Mouse (Mus musculus): Measurements from ENCODE around the gene L3mbtl4. TPM values are rescaled to one million over a fixed set of nuclear protein-coding genes. Genes with fewer than 3 reads are reported as not detected.

L3mbtl4 gene
- total RNA-seq, 1 experiment: not detected

DNA sequence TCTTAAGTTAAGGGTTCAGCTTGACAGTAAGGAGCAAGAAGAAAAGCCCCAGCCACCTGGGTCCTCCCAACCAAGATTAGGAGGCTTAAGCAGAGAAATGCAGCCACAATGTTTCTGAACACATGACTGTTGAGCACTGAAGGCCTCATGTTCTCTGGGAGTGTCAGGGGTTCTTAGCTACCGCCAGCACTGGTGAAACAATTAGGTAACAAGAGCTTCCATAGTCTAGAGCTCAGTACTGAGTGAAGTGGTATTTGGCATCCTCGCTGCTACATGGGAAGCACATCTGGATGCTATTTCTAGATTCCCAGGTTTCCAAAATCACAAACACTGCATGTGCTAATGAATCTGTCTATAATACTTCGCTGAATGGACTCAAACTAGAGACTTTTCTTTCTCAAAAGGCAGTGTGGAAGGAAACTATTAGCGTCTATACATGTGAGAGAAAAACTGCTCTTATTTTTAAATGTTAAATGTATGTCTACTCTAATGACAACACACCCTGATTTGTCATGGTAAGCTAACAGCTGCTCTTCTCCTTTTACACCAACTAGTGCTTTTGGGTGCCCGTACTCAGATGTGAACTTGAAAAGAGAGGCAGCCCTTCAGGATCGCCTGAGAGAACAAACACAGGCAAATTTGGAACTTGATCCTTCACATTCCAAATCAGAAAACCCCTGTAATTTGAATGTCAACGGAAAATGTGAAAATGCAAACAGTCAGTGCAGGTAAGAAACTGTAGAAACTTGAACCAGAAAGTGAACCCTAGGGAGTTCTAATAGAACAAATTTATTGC lies 356.2 kb downstream of the L3mbtl4 start:
- Histone ChIP-seq H3K4me1 (ENCODE audit: control insufficient read depth in 2 of 2, insufficient read depth in 2 of 2, low read length in 2 of 2, poor library complexity in 1 of 2) (no peaks in the 10 kb centered on the region), H3K27ac (ENCODE audit: insufficient read depth, low read depth, low read length, poor library complexity, severe bottlenecking) (no peak overlapping the region), H3K4me3 (ENCODE audit: insufficient read depth in 1 of 2, low read depth in 1 of 2, low read length in 2 of 2, poor library complexity in 1 of 2, severe bottlenecking in 1 of 2) (no peak overlapping the region), H3K9me3 (ENCODE audit: control insufficient read depth, insufficient read depth, low read depth, low read length) (no peaks in the 10 kb centered on the region), H3K36me3 (ENCODE audit: control insufficient read depth, insufficient read depth, low read length, poor library complexity, severe bottlenecking) (no peaks in the 10 kb centered on the region), H3K9ac (ENCODE audit: insufficient read depth, low read depth, low read length, poor library complexity, severe bottlenecking) (no peak overlapping the region)
- no peak for TF ChIP-seq MAFK (IDR thresholded peaks at IDR 0.05; ENCODE audit: insufficient read depth, low read depth, low read length)
- TF ChIP-seq HCFC1 (IDR thresholded peaks at IDR 0.05; ENCODE audit: borderline replicate concordance, insufficient read depth, low read length): no peak
- no peak for TF ChIP-seq ZC3H11A (IDR thresholded peaks at IDR 0.05; ENCODE audit: borderline replicate concordance, low read depth, low read length)
- no peak for TF ChIP-seq ZNF384 (IDR thresholded peaks at IDR 0.05; ENCODE audit: low read depth, low read length)
- no peak for TF ChIP-seq CHD2 (IDR thresholded peaks at IDR 0.05; ENCODE audit: low read depth, low read length)
- in situ Hi-C loops (cut with MboI; ENCODE audit: low sequenced_read_pairs in 2 of 2, unreplicated experiment in 2 of 2): no loop called here
- DNase-seq (ENCODE audit: low read depth, low spot score): no peak

DNA sequence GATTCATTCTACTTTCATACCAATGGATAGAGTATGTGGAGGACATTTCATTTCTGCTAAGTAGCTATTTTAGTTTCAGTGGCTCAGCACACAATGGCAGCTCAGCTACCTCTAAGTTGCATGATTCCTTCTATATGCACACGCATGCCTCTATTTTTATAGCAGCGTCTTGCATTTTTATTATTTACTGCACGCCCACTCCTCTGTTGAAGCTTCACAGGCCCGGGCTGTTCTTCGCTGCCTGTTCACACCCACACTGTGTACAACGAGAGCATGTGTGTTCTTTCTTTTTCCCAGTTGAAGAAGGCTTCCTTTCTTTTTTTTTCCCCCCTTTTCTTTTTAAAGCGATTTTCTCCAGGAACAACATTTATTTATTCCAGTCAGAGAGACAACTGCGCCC lies 357.8 kb downstream of the L3mbtl4 start:
- H3K4me3 ChIP-seq (ENCODE audit: insufficient read depth in 1 of 2, low read depth in 1 of 2, low read length in 2 of 2, poor library complexity in 1 of 2, severe bottlenecking in 1 of 2): no peak overlapping the region
- no peak for TF ChIP-seq ZC3H11A (IDR thresholded peaks at IDR 0.05; ENCODE audit: borderline replicate concordance, low read depth, low read length)
- no peak overlapping the region for H3K9ac ChIP-seq (ENCODE audit: insufficient read depth, low read depth, low read length, poor library complexity, severe bottlenecking)
- in situ Hi-C loops (cut with MboI; ENCODE audit: low sequenced_read_pairs in 2 of 2, unreplicated experiment in 2 of 2): no loop called here
- no peak for DNase-seq (ENCODE audit: low read depth, low spot score)
- H3K9me3 ChIP-seq (ENCODE audit: control insufficient read depth, insufficient read depth, low read depth, low read length): no peaks in the 10 kb centered on the region
- H3K4me1 ChIP-seq (ENCODE audit: control insufficient read depth in 2 of 2, insufficient read depth in 2 of 2, low read length in 2 of 2, poor library complexity in 1 of 2): no peaks in the 10 kb centered on the region
- H3K27ac ChIP-seq (ENCODE audit: insufficient read depth, low read depth, low read length, poor library complexity, severe bottlenecking): no peak overlapping the region
- no peaks in the 10 kb centered on the region for H3K36me3 ChIP-seq (ENCODE audit: control insufficient read depth, insufficient read depth, low read length, poor library complexity, severe bottlenecking)

DNA sequence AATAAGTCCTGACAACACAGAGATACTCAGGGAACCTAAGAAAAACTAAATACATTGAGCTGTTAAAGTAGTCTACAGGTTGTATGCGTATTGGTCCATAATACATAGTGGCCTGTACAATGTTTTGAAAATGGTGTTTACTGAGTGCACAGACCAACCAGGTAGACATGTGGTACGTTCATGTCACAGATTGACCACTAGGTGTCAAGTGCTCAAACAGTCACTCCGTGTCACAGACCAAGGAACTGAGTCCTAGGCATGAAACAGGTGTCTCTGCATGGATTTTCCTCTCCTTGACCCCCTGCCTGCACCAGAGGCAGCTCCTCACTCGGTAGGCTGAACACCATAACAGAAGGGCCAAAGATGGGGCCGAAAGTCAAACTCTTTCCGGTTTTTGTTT lies 366.6 kb downstream of the L3mbtl4 start:
- in situ Hi-C loops (cut with MboI; ENCODE audit: low sequenced_read_pairs in 2 of 2, unreplicated experiment in 2 of 2): no loop called here
- no peak for DNase-seq (ENCODE audit: low read depth, low spot score)
- H3K9ac ChIP-seq (ENCODE audit: insufficient read depth, low read depth, low read length, poor library complexity, severe bottlenecking): no peak overlapping the region
- H3K36me3 ChIP-seq (ENCODE audit: control insufficient read depth, insufficient read depth, low read length, poor library complexity, severe bottlenecking): no peaks in the 10 kb centered on the region
- H3K9me3 ChIP-seq (ENCODE audit: control insufficient read depth, insufficient read depth, low read depth, low read length): no peaks in the 10 kb centered on the region
- no peak for TF ChIP-seq MAFK (IDR thresholded peaks at IDR 0.05; ENCODE audit: insufficient read depth, low read depth, low read length)
- no peak for TF ChIP-seq HCFC1 (IDR thresholded peaks at IDR 0.05; ENCODE audit: borderline replicate concordance, insufficient read depth, low read length)
- no peak for TF ChIP-seq CHD2 (IDR thresholded peaks at IDR 0.05; ENCODE audit: low read depth, low read length)
- TF ChIP-seq ZNF384 (IDR thresholded peaks at IDR 0.05; ENCODE audit: low read depth, low read length): no peak
- no peak for TF ChIP-seq ZC3H11A (IDR thresholded peaks at IDR 0.05; ENCODE audit: borderline replicate concordance, low read depth, low read length)
- H3K4me3 ChIP-seq (ENCODE audit: insufficient read depth in 1 of 2, low read depth in 1 of 2, low read length in 2 of 2, poor library complexity in 1 of 2, severe bottlenecking in 1 of 2): no peak overlapping the region
- no peak overlapping the region for H3K27ac ChIP-seq (ENCODE audit: insufficient read depth, low read depth, low read length, poor library complexity, severe bottlenecking)
- no peaks in the 10 kb centered on the region for H3K4me1 ChIP-seq (ENCODE audit: control insufficient read depth in 2 of 2, insufficient read depth in 2 of 2, low read length in 2 of 2, poor library complexity in 1 of 2)

- Histone ChIP-seq H3K36me3 (ENCODE audit: control insufficient read depth, insufficient read depth, low read length, poor library complexity, severe bottlenecking) (no peaks in the 10 kb centered on the region), H3K4me3 (ENCODE audit: insufficient read depth in 1 of 2, low read depth in 1 of 2, low read length in 2 of 2, poor library complexity in 1 of 2, severe bottlenecking in 1 of 2) (no peak overlapping the region), H3K4me1 (ENCODE audit: control insufficient read depth in 2 of 2, insufficient read depth in 2 of 2, low read length in 2 of 2, poor library complexity in 1 of 2) (no peaks in the 10 kb centered on the region), H3K9me3 (ENCODE audit: control insufficient read depth, insufficient read depth, low read depth, low read length) (no peaks in the 10 kb centered on the region), H3K27ac (ENCODE audit: insufficient read depth, low read depth, low read length, poor library complexity, severe bottlenecking) (no peak overlapping the region), H3K9ac (ENCODE audit: insufficient read depth, low read depth, low read length, poor library complexity, severe bottlenecking) (no peak overlapping the region)
- DNase-seq (ENCODE audit: low read depth, low spot score): no peak
- TF ChIP-seq HCFC1 (IDR thresholded peaks at IDR 0.05; ENCODE audit: borderline replicate concordance, insufficient read depth, low read length) (no peak), MAFK (IDR thresholded peaks at IDR 0.05; ENCODE audit: insufficient read depth, low read depth, low read length) (no peak), ZNF384 (IDR thresholded peaks at IDR 0.05; ENCODE audit: low read depth, low read length) (no peak), ZC3H11A (IDR thresholded peaks at IDR 0.05; ENCODE audit: borderline replicate concordance, low read depth, low read length) (no peak), CHD2 (IDR thresholded peaks at IDR 0.05; ENCODE audit: low read depth, low read length) (no peak)
- in situ Hi-C loops (cut with MboI; ENCODE audit: low sequenced_read_pairs in 2 of 2, unreplicated experiment in 2 of 2): no loop called here
These were observed 369.0 kb downstream of the L3mbtl4 start for GRCm38 (mm10) chr17:68642521-68643088.

All from ES-E14 (cell line).